Mouse (Mus musculus) CD8-positive naive resting alpha-beta T cell, adult 57 days (primary cell): ENCODE results near the gene Tmem30b. TPM values are rescaled to one million over a fixed set of nuclear protein-coding genes. Genes with fewer than 3 reads are reported as not detected.

Experiments
- total RNA-seq: library from RNA; stranded (reverse); gene quantifications from one replicate; pipeline ENCODE4 v1.2.4, GENCODE M21; 2023

The Tmem30b gene
- not detected for total RNA-seq

DNA sequence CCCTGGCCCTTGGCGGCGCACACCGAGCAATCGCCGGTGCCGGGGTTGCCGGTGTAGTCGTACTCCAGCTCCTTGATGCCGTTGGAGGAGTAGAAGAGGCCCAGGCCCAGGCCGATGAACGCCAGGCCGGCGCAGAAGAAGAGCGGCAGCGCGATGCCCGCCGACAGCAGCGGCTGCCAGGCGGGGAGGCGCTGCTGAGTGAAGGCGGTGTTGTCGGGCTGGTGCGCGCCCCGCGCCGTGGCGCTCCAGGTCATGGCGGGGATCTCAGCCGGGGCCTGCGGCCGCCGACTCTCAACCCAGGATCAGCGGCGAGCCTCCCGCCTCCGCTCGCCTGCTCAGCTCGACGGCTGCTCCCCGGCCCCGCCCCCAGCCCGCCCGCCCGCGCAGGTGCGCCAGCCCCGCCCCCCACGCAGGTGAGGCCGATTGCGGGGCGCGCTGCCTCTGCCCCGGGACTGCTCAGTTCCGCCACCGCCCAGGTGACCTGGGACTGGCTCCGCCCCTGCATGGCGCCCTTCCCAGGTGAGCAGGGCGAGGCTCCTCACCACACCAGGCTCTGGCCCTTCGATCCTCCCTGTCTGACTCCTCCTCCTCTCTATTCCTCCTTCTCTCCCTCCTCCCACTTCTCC lies at the start of gene Tmem30b:
Gene Tmem30b, minus strand, starts transcription at position 307 of the 626 bp plus-strand sequence.

DNA sequence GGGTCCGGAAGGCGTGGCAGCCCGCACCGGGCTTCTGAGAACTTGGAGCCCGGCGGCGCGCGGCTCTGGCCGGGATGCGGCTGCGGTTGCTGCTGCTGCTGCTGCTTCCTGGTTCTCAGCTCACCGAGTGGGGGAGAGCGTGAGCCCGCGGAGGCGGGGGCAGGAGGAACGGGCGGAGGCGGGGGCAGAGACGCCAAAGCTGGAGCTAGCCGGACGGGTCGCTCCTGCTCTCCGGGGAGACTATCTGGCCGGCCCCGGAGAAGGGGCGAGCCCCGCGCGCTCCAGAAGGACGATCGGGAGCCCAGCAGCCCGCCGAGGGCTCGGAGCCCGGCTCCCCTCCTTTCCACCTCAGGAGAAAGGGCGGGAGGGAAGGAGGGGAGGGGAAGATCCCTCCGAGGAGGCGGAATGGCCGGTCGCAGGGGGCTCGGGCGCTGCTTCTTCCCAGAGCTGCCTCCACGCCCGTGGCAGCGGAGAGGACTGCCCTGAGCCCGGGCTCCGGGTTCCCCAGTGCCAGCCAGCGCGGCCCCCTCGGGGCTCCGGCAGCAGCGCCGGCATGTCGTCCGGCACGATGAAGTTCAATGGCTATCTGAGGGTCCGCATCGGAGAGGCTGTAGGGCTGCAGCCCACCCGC lies 38.5 kb upstream of the Tmem30b start, which contains the start of gene Prkch:
Gene Prkch, plus strand, starts transcription at position 187 of the 631 bp plus-strand sequence.

Other genes with a start within 250 kb of the Tmem30b start
- 246 TPM for gene Prkch, start 38.4 kb upstream of the Tmem30b start, total RNA-seq